ENCODE assay signal across 14 mouse cellular contexts in genomic region chr11:78668647-78669046, GRCm38 (mm10).
"Had no signal": no experiment of that assay in that cellular context is flagged by ENCODE, and none has a peak within 500 bp of the region (broad histone marks: within the 10 kb centered on the region; RNA-seq: fewer than 3 reads in every experiment).

No protein-coding gene starts in this region.

- H3K27me3 ChIP-seq: kidney, embryonic 15.5 days; limb, embryonic 15.5 days; liver, embryonic 12.5 days; lung, embryonic 15.5 days; neural tube, embryonic 12.5 days had no signal

- H3K36me3 ChIP-seq: kidney, embryonic 15.5 days; limb, embryonic 15.5 days; liver, embryonic 12.5 days; lung, embryonic 15.5 days; neural tube, embryonic 12.5 days had no signal

- H3K4me3 ChIP-seq: kidney, embryonic 15.5 days; left cerebral cortex, adult 2 months; limb, embryonic 15.5 days; liver, embryonic 12.5 days; lung, embryonic 15.5 days; neural tube, embryonic 12.5 days had no signal

- H3K4me1 ChIP-seq: lung, embryonic 15.5 days had no signal

- H3K27ac ChIP-seq: kidney, embryonic 15.5 days; left cerebral cortex, adult 2 months; limb, embryonic 15.5 days; liver, embryonic 12.5 days; lung, embryonic 15.5 days; neural tube, embryonic 12.5 days had no signal

- H3K9ac ChIP-seq: kidney, embryonic 15.5 days; limb, embryonic 15.5 days; liver, embryonic 12.5 days; lung, embryonic 15.5 days; neural tube, embryonic 12.5 days had no signal

- H3K9me3 ChIP-seq: kidney, embryonic 15.5 days; limb, embryonic 15.5 days; liver, embryonic 12.5 days; lung, embryonic 15.5 days; neural tube, embryonic 12.5 days had no signal

- DNase-seq: kidney, postnatal 14 days; lung, postnatal 14 days; midbrain, embryonic 14.5 days; retina, postnatal 1 day; right cerebral cortex, postnatal 4 days; spleen, adult 18-20 months; thymus, adult 18-20 months; thymus, postnatal 14 days had no signal

- ATAC-seq: liver, embryonic 12.5 days had no signal
